Mouse (Mus musculus) brain, embryonic 14.5 days (tissue): ENCODE results near the gene Acox1. TPM values are rescaled to one million over a fixed set of nuclear protein-coding genes. Genes with fewer than 3 reads are reported as not detected.
A peak's percentile ranks its signal among the peaks of the same experiment; 100 is the strongest.

Experiments used
- DNase-seq: peaks from one replicate; pipeline ENCODE4 v3.0.0-alpha.2; 2011; ENCODE audit warnings: low read depth
- CTCF ChIP-seq: fragments of 200-500 bp; IDR thresholded peaks from 2 replicates; pipeline ENCODE4 v1.5.1; 2012; ENCODE audit warnings: inconsistent platforms, mild to moderate bottlenecking, moderate library complexity, borderline replicate concordance; ENCODE audit not compliant: insufficient read depth, insufficient read length; ENCODE audit errors: extremely low read depth
- POLR2A ChIP-seq: fragments of 200-500 bp; IDR thresholded peaks from 2 replicates; pipeline ENCODE4 v1.6.1; 2012; ENCODE audit warnings: mild to moderate bottlenecking, inconsistent platforms, borderline replicate concordance; ENCODE audit not compliant: poor library complexity, insufficient read depth, insufficient read length, severe bottlenecking; ENCODE audit errors: extremely low read depth
- polyA plus RNA-seq: library from polyadenylated mRNA; depleted of rRNA; stranded (reverse); fragments of >200 nt; gene quantifications from 2 replicates; pipeline ENCODE4 v1.2.3, GENCODE M21; 2012

Acox1 gene
- polyA plus RNA-seq, 1 experiment = 78.9 TPM

- TF ChIP-seq POLR2A (no peak), CTCF (no peak)
- DNase-seq = no peak
Measured at GRCm38 (mm10) chr11:116209257-116209656, 10.4 kb upstream of the Acox1 start.

DNA sequence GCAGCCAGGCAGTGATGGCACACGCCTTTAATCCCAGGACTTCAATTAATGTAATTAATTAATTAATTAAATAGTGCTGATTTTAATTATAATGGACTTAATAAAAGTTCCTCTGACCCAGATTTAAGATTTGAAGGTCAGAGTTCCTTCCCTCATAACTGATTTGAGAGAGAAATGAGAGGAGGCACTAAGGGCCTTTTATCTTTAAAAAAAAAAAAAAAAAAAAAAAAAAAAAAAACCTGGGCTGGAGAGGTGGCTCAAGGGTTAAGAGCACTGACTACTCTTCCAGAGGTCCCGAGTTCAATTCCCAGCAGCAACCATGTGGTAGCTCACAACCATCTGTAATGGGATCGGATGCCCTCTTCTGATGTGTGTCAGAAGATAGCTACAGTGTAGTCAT, 9.8 kb upstream of the Acox1 start:
- no peak for DNase-seq
- TF ChIP-seq POLR2A (no peak), CTCF (no peak)

DNA sequence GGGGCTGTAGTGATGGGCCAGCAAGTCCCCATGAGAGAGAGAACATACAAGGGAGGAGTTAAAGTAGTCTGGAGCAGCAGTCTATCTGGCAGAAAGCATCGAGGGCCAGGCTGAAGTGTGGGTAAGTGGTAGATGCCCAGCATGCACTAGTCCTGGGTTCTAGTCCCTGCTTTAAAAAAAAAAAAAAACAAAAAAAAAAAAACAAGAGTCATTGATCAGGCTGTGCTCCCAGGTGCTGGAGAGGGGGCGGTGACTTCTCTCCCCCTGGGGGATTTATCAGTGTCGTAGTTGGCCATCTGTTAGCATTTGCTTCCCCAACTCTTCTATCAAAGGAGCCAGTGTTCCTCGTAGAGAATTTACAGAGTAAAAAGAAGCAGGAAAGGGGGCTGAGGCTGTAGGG, 7.8 kb upstream of the Acox1 start:
- TF ChIP-seq POLR2A (no peak), CTCF (no peak)
- DNase-seq = no peak

DNA sequence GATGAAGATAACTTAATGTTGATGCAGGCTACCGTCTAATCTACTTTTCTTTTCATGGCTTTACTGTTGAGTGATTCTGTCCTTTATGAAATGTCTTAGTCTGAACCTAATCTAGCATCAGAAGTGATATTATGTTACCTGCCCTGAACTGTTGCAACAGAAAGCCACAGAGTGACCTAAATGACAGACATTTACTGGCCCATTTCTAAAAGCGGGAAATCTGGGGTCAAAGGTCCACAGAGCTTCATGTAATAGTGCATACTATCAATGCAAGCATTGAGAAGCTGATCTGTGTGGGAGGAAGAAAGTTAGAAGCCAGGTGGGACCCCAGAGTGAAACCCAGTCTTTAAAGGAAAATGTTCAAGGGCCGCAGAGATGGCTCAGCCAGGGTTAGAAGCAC, 4.3 kb upstream of the Acox1 start:
- no peak for DNase-seq
- no peak for TF ChIP-seq CTCF
- no peak for TF ChIP-seq POLR2A

DNA sequence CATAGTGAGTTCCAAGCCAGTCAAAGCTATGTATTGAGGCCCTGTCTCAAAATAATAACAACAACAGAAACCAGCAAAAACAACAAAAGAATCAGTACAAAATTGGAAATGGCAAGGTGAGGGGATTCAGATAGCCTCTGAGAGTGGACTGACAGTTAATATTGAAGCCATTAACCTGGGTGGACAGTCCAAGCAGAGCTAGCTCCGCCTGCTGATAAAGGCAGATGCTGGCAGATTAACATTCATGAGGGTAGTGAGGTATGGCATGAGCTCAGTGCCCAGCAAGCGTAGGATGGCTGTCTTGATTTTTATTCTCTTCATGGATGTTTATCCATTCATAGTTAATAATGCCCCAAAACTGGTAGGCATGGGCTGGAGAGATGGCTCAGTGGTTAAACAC, 2.3 kb upstream of the Acox1 start:
- TF ChIP-seq POLR2A (no peak), CTCF (no peak)
- no peak for DNase-seq

GRCm38 (mm10) chr11:116198132-116198531, 713 bp downstream of the Acox1 start:
- no peak for TF ChIP-seq POLR2A
- TF ChIP-seq CTCF = no peak
- no peak for DNase-seq

DNA sequence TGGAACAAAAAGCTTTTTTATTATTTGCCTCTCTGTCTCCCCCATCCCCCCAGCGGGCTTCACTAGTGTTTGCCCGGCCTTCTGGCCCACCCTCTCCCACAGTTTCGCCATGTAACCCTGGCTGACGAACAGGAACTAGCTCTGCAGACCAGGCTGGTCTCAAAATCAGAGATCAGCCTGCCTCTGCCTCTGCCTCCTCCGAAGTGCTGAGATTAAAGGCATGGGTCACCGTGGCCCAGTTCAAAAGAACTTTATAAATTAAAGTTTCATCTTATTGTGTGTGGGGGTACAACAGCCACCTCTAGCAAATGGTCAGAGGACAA, 1.3 kb downstream of the Acox1 start:
- no peak for DNase-seq
- no peak for TF ChIP-seq POLR2A
- no peak for TF ChIP-seq CTCF

- no peak for DNase-seq
- TF ChIP-seq POLR2A = no peak
- TF ChIP-seq CTCF = no peak
Measured at GRCm38 (mm10) chr11:116196866-116197583, 1.8 kb downstream of the Acox1 start.

- TF ChIP-seq POLR2A (no peak), CTCF (no peak)
Measured at GRCm38 (mm10) chr11:116196336-116196735, 2.5 kb downstream of the Acox1 start.

DNA sequence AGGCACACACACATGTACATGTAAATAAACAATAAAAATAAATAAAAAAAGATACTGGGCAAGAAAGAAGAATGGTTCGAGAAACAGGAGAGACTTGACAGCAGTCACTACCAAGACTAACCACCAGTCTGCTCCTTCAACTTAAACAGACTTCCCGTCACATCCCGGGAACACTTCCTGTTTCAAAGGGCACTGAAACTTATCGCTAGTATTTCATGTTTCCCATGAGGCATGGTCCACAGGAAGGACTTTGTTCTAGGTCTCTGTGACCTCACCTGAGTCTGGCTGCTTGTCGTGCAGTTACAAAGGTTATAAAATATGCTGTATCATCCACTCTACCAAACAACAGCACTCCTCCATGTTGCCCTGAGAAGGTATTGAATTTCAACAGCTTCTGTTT, 3.6 kb downstream of the Acox1 start:
- TF ChIP-seq POLR2A (no peak), CTCF (no peak)
- DNase-seq = no peak

More at GRCm38 (mm10) chr11:116196336-116196735, 2.5 kb downstream of the Acox1 start:
- DNase-seq = no peak

DNA sequence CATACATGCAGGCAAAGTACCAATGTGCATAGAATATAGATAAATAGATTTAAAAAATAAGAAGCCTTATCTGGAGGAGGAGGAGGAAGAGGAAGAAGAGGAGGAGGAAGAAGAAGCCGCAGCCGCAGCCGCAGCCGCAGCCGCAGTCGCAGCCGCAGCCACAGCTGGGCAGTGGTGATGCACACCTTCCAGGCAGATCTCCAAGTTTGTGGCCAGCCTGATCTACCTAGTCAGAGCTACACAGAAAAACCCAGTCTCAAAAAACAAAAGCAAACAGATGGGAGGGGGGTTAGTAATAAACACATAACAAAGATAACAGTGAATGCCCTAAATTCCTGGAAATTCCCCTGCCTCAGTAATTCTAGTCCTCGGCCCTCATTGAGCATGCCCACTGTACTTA, 4.2 kb downstream of the Acox1 start:
- TF ChIP-seq CTCF (no peak), POLR2A (no peak)
- no peak for DNase-seq

GRCm38 (mm10) chr11:116187226-116187930, 11.5 kb downstream of the Acox1 start:
- DNase-seq = peak; percentile 44
- no peak for TF ChIP-seq CTCF
- TF ChIP-seq POLR2A = no peak
